Mouse (Mus musculus): ENCODE results near the gene Cnot10. TPM values are rescaled to one million over a fixed set of nuclear protein-coding genes. Genes with fewer than 3 reads are reported as not detected.

The Cnot10 gene
- total RNA-seq, 4 experiments from 2014 or later, result 42.6 to 48.7 (median 45.0) TPM

DNA sequence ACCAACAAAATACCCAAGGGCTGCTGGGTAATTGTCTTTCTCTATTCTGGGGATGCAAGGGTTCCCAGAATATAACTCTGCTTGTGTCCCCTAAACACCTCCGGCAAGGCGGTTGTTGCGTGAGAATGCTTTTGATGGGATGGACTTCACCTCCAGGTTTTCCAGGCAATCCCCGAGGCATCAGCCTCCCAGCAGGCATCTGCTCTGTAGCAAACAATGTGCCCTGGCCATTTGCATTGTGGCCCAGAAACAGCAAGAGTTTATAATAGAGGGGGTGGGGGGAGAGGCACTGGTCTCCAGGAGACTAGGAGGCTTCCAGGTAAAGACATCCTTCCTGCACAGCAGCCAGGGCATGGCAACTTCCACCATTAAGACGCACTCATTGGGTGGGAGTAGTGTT is 90.9 kb downstream of the Cnot10 start:
- no peak for DNase-seq (ENCODE audit: low spot score in 2 of 2)

GRCm38 (mm10) chr9:114548496-114548895 is 91.5 kb downstream of the Cnot10 start:
- DNase-seq (ENCODE audit: low spot score in 2 of 2), result no peak

DNA sequence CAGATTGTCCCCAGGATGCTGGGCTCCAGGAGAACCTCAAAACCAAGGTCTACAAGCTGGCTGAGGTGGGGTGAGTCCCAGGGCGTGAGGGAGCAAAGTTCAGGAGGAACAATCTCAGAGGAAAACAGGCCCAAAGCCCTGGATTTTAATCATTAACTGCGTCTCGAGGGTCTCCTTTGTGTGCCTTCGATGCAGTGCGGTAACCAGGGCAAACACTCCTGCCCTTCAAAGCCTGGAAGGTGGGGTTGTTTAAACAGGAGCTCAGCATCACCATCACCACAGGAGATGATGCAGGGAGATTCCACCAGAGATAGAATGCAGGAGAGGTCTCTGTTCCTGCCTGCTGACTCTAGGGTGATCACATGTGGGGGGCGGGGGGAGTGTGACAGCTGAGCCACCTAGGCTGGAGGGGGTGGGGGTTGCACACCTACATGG is 92.3 kb downstream of the Cnot10 start:
- no peak for DNase-seq (ENCODE audit: low spot score in 2 of 2)

- no peak for DNase-seq (ENCODE audit: low spot score in 2 of 2)
Observed at GRCm38 (mm10) chr9:114546765-114547164, 93.2 kb downstream of the Cnot10 start.

DNA sequence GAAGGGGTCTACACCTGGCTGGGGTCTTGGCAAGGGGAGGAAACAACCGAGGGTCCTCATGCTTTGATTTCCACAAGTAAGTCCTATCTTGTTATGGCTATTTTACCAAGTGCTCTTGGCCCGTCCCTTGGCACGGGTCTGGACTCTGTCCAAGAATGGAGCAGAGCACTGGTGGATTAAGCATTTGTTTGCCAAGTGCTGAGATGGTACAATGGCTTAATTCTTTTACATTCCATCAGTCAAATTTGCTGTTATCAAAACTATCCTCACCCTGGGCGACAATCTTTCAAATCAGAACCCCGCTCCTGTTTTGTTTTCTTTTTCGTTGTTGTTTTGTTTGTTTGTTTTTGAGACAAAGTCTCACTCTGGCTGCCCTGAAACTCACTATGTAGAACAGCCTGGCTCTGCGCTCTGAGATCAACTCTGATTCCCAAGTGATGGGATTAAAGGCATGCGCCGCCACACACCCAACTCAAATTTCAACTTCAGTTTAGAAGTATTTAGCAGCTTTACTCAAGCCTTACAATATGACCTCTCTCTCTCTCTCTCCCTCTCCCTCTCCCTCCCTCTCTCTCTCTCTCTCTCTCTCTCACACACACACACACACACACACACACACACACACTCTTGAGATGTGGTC is 95.1 kb downstream of the Cnot10 start:
- no peak for DNase-seq (ENCODE audit: low spot score in 2 of 2)

- no peak for DNase-seq (ENCODE audit: low spot score in 2 of 2)
Observed at GRCm38 (mm10) chr9:114543882-114544753, 95.9 kb downstream of the Cnot10 start.

DNA sequence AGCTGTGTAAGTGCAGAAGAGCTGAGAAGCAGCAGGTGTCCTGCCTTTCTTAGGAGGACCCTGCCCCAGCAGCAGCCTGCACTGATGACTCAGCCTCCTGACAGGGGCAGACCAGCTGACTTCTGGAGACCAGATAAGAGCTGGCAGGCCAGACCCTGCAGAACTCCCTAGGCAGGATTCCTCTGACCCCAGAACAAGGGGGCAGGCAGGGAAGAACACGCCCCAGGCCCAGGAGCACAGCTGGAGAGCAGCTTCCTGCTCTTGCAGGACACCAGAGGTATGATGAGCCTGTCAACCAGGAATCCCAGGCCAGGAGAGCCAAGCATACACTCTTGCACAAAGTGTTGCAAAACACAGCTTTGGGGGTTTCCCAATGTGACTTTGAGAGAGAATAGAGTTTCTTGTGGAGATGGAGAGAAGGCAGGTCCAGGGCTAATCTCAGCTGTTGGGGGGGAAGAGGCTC is 98.7 kb downstream of the Cnot10 start:
- DNase-seq (ENCODE audit: low spot score in 2 of 2), result no peak

- DNase-seq (ENCODE audit: low spot score in 2 of 2), result no peak
Observed at GRCm38 (mm10) chr9:114538996-114539563, 100.9 kb downstream of the Cnot10 start.

DNA sequence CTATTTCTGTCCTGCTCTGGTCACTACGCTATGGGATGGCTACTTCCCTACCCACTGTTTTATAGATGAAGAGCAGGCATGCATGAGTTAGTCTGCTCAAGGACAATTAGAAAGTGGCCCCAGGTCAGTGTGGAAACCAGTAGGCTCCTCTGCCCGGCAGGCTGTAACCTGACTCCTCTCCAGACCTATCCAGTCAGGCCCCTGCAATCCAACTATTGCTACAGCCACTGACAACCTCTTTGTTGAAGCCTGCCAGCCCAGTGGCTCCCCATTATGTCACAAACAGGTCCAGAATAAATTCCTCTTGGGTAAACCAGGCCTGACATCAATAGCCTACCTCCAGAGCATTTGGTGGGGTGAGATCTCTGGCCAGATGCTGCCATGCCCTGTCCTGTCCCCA is 103.4 kb downstream of the Cnot10 start:
- no peak for DNase-seq (ENCODE audit: low spot score in 2 of 2)

Other genes starting within 250 kb of the Cnot10 start
- 10 to 100 TPM in 1 of 4 experiments, 1 to 10 TPM in 3; 5.9 to 10.9 (median 7.6) TPM for gene Crtap, start 249.5 kb downstream of the Cnot10 start, total RNA-seq (2022)
- gene Glb1, start 239.1 kb downstream of the Cnot10 start, total RNA-seq (2022), result 10 to 100 TPM; 28.6 to 32.1 (median 29.6) TPM
- 10 to 100 TPM; 10.9 to 15.1 (median 11.8) TPM for gene Tmppe, start 239.1 kb downstream of the Cnot10 start, total RNA-seq (2022)
- not detected for gene Ccr4, start 135.3 kb downstream of the Cnot10 start, total RNA-seq (2022)
- not detected for gene C130032M10Rik, start 124.5 kb downstream of the Cnot10 start, total RNA-seq (2022)
- under 1 TPM; 0.46 to 0.67 (median 0.59) TPM for gene Trim71, start 75.8 kb downstream of the Cnot10 start, total RNA-seq (2022)
- gene Dync1li1, start 48.6 kb upstream of the Cnot10 start, total RNA-seq (2022), result 10 to 100 TPM; 84.6 to 87.5 (median 85.9) TPM
- gene Cmtm6, start 90.9 kb upstream of the Cnot10 start, total RNA-seq (2022), result 10 to 100 TPM; 20.0 to 25.7 (median 22.9) TPM
- 1 to 10 TPM; 2.7 to 6.4 (median 4.9) TPM for gene Cmtm7, start 141.7 kb upstream of the Cnot10 start, total RNA-seq (2022)
- 1 to 10 TPM; 1.7 to 2.6 (median 2.2) TPM for gene Cmtm8, start 204.0 kb upstream of the Cnot10 start, total RNA-seq (2022)